Mouse (Mus musculus) gastrocnemius, adult 18-20 months (tissue): Measurements from ENCODE around the gene Smim8. TPM values are rescaled to one million over a fixed set of nuclear protein-coding genes. Genes with fewer than 3 reads are reported as not detected.

Source experiments
- DNase-seq: peaks from one replicate; pipeline ENCODE4 v3.0.0; 2021; ENCODE audit warnings: low spot score
- total RNA-seq, 2 experiments: library from RNA; stranded (reverse); gene quantifications; 2 replicates each; pipeline ENCODE4 v1.2.3; 2021

The Smim8 gene
- total RNA-seq, 2 experiments from 2014 or later, result 25.4 to 29.7 TPM

DNA sequence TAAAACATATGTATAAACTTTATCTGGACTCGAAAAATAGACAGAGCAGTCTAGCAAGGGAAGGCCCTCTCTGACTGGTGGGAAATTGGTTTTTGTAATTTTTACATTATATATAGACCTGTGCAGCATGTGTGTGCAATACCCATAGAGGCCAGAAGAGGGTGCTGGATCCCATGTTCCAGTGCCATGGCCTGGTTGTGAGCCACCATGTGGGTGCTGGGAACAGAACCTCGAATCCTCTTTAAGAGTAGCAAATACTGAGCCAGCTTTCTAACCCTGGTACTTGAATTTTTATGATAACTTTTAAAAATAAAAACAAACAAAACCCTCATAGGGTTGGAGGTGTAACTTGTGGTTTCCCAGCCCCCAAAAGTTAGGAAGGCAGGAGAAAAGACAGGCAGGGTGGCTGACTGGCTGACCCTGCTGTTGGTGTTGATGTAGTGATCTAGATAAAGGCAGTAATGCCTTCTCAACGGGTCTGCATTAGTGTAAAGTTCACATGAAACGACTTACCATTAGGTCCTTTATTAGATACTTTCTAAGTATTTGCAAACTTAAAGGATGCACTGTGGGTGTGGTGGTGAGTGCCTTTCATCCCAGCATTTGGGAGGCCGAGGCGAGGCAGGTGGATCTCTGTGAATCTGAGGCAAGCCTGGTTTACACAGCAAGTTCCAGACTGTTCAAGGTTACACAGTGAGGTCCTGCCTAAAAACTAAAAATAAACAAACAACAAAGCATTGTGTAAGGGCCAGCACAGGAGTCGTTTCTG is 57.9 kb downstream of the Smim8 start:
- no peak for DNase-seq

- DNase-seq, result no peak
Observed at GRCm38 (mm10) chr4:34719421-34719820, 58.8 kb downstream of the Smim8 start.

Other genes starting within 250 kb of the Smim8 start
- gene Akirin2, start 227.5 kb downstream of the Smim8 start, total RNA-seq, result 10 to 100 TPM; 48.1 to 48.6 TPM
- 10 to 100 TPM; 35.9 to 38.7 TPM for gene Orc3, start 163.5 kb downstream of the Smim8 start, total RNA-seq
- 10 to 100 TPM; 18.2 to 19.1 TPM for gene Rars2, start 163.5 kb downstream of the Smim8 start, total RNA-seq
- 10 to 100 TPM; 11.1 to 12.9 TPM for gene Slc35a1, start 91.0 kb downstream of the Smim8 start, total RNA-seq
- not detected for gene Cfap206, start 48.2 kb downstream of the Smim8 start, total RNA-seq
- gene Gm136, start 22.2 kb downstream of the Smim8 start, total RNA-seq, result not detected
- gene Zfp292, start 104.5 kb upstream of the Smim8 start, total RNA-seq, result 1 to 10 TPM; 7.3 to 8.7 TPM
- not detected for gene Cga, start 115.4 kb upstream of the Smim8 start, total RNA-seq